Mouse (Mus musculus) midbrain, embryonic 15.5 days (tissue): Measurements from ENCODE around the gene Arhgap32. TPM values are rescaled to one million over a fixed set of nuclear protein-coding genes. Genes with fewer than 3 reads are reported as not detected.

Experiments
- ATAC-seq: fragments of 200-750 bp; cut with Nextera tagmentation; replicated peaks from 2 replicates; pipeline ENCODE4 v1.8.0; 2017; ENCODE audit warnings: moderate TSS enrichment
- H3K27ac ChIP-seq: fragments of 300-500 bp; sonication (generic); 2 replicates; pipeline ENCODE4 v1.5.1; 2015; ENCODE audit warnings: mild to moderate bottlenecking, inconsistent platforms
- H3K27me3 ChIP-seq: fragments of 300-500 bp; sonication (generic); replicated peaks from 2 replicates; pipeline ENCODE4 v1.6.1; 2015; ENCODE audit warnings: inconsistent platforms
- H3K36me3 ChIP-seq: fragments of 300-500 bp; sonication (generic); replicated peaks from 2 replicates; pipeline ENCODE4 v1.6.1; 2015; ENCODE audit warnings: inconsistent platforms
- H3K4me1 ChIP-seq: fragments of 300-500 bp; sonication (generic); 2 replicates; pipeline ENCODE4 v1.6.1; 2015; ENCODE audit warnings: inconsistent platforms
- H3K4me2 ChIP-seq: fragments of 300-500 bp; sonication (generic); 2 replicates; pipeline ENCODE4 v1.6.1; 2015; ENCODE audit warnings: inconsistent platforms, mild to moderate bottlenecking, moderate library complexity
- H3K4me3 ChIP-seq: fragments of 300-500 bp; sonication (generic); 2 replicates; pipeline ENCODE4 v1.5.1; 2015; ENCODE audit warnings: mild to moderate bottlenecking, inconsistent platforms
- H3K9ac ChIP-seq: fragments of 300-500 bp; sonication (generic); 2 replicates; pipeline ENCODE4 v1.6.1; 2015; ENCODE audit warnings: mild to moderate bottlenecking, inconsistent platforms
- H3K9me3 ChIP-seq: fragments of 300-500 bp; sonication (generic); 2 replicates; pipeline ENCODE4 v1.6.1; 2016; ENCODE audit warnings: inconsistent platforms
- WGBS: fragments of 180-500 bp; shearing (Covaris S2); methylation state at CpG from one replicate; pipeline ENCODE4 v1.1.7; 2015; ENCODE audit warnings: mixed read lengths; 5-methylcytosine and 5-hydroxymethylcytosine counted together
- polyA plus RNA-seq: library from polyadenylated mRNA; unstranded; fragments of >200 nt; fragmentation: Nextera tagmentation; extraction: Ambion mirVana; gene quantifications from 2 replicates; pipeline ENCODE4 v1.2.1, GENCODE M21; 2015

Gene Arhgap32
- polyA plus RNA-seq, 1 experiment from 2014 or later: 13.3 TPM

DNA sequence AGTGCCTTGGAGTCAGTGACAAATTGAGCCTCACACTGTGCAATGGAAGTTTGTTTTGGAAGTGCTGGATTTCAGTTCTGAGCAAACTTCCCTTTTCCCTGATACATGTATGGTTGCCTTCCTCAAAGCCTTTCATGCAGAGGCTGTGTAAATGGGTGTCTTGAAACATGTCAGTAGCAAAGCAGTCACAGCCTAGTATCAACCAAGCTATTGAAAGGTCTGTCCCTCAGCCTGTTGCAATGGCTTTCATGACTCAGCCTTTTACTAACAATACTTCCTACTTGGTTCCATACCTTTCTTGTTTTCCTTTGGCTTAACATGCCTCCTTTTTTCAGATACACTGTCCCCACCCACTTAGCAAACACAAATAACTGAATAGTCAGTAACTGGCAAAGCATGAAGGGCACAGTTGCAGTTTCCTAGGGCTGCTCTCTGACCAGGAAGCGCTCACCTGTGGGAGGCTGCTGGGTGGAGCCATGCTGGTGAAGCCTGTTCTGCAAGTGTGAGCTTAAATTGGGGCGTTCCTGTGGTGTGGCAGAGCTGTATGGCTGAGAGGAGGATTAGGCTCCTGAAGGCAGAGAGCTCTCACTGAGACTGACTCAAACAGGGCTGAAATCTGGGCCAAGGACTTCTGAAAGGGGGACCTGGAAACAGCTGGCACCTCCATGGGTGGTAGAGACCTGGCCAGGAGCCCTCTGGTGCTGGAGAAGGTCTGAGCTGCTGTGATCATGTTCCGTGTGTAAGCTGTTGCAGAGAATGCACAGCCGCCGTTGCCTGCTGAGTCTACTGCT lies 108.0 kb downstream of the Arhgap32 start:
- H3K27me3 ChIP-seq: no peaks in the 10 kb centered on the region
- H3K9me3 ChIP-seq: no peaks in the 10 kb centered on the region
- no peak overlapping the region for H3K4me3 ChIP-seq
- H3K36me3 ChIP-seq: no peaks in the 10 kb centered on the region
- H3K9ac ChIP-seq: no peak overlapping the region
- no peak overlapping the region for H3K4me2 ChIP-seq
- peaks cover 14% of the 10 kb centered on the region for H3K4me1 ChIP-seq
- WGBS: 27% methylated on average over 5 of the region's 5 CpGs
- ATAC-seq: 0 out of 2 replicates have a peak, but pooled peaks have one; percentile 30
- 0 out of 2 replicates have a peak overlapping the region, but pooled peaks have one; percentile 35 for H3K27ac ChIP-seq

DNA sequence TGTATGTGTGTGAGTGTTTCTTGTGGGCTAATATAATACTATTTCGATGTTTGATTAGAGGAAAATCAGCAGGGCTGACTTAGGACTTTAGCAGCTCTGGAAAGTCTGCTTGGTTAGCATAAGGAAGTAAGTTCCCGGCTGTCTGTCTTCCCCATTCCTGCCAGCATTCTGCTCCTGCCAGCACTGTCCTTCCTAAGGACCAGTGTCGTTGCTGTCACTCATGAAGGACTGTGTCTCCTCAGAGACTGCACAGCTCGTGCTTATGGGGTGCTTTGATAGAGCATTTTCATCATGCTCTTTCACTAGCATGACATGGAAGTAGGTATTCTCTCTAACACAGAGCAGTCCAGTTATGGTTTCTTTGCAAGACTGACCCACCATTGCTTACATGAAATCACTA lies 109.0 kb downstream of the Arhgap32 start:
- peaks cover 14% of the 10 kb centered on the region for H3K4me1 ChIP-seq
- H3K36me3 ChIP-seq: no peaks in the 10 kb centered on the region
- 63% methylated on average over 4 of the region's 4 CpGs for WGBS
- no peak overlapping the region for H3K27ac ChIP-seq
- no peak for ATAC-seq
- no peaks in the 10 kb centered on the region for H3K9me3 ChIP-seq
- H3K27me3 ChIP-seq: no peaks in the 10 kb centered on the region
- no peak overlapping the region for H3K4me2 ChIP-seq
- no peak overlapping the region for H3K9ac ChIP-seq
- H3K4me3 ChIP-seq: no peak overlapping the region

DNA sequence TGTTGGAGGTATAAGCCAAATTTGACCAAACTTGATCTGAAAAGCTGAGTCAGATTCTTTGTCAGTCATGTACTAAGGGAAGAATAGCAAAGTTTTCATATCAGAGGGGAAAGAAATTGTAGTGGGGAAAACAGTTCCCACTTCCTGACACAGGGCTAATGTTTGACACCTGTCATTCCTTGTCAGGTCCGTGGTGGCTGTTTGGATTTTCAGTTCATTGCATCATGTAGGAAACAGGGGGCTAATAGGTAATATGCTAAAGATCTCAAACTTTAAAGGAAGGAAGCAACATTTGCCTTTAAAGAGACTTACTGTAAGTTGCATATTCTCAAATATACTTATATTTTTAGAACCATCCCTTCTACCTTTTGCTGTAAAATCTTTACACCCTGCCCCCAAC lies 109.6 kb downstream of the Arhgap32 start:
- H3K4me3 ChIP-seq: no peak overlapping the region
- H3K36me3 ChIP-seq: no peaks in the 10 kb centered on the region
- no peak overlapping the region for H3K4me2 ChIP-seq
- peaks cover 14% of the 10 kb centered on the region for H3K4me1 ChIP-seq
- ATAC-seq: no peak
- H3K27ac ChIP-seq: no peak overlapping the region
- 79% methylated on average over 1 of the region's 1 CpGs for WGBS
- H3K27me3 ChIP-seq: no peaks in the 10 kb centered on the region
- no peak overlapping the region for H3K9ac ChIP-seq
- H3K9me3 ChIP-seq: no peaks in the 10 kb centered on the region

DNA sequence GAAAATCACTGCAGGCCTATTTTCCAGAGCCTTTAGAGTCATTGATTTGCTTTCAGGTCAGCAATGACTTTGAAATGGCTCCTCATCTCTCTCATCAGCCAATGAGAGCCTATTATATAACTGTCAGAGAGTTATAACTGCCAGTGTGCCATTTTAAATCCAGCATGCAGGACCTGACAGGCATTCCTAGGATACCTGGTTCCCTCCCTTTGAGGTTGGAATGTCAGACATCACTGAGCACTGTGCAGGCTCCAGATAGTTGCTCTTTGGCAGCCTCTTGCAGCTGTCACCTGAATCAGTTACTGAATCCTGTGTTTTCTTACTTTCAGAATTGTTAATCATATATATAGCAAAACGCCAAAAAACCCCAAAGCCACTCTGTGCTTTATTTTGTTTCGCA lies 111.1 kb downstream of the Arhgap32 start:
- H3K36me3 ChIP-seq: no peaks in the 10 kb centered on the region
- H3K4me1 ChIP-seq: peaks cover 14% of the 10 kb centered on the region
- H3K4me3 ChIP-seq: no peak overlapping the region
- H3K9me3 ChIP-seq: no peaks in the 10 kb centered on the region
- ATAC-seq: no peak
- no peaks in the 10 kb centered on the region for H3K27me3 ChIP-seq
- no peak overlapping the region for H3K27ac ChIP-seq
- WGBS: 82% methylated on average over 2 of the region's 2 CpGs
- no peak overlapping the region for H3K4me2 ChIP-seq
- no peak overlapping the region for H3K9ac ChIP-seq

DNA sequence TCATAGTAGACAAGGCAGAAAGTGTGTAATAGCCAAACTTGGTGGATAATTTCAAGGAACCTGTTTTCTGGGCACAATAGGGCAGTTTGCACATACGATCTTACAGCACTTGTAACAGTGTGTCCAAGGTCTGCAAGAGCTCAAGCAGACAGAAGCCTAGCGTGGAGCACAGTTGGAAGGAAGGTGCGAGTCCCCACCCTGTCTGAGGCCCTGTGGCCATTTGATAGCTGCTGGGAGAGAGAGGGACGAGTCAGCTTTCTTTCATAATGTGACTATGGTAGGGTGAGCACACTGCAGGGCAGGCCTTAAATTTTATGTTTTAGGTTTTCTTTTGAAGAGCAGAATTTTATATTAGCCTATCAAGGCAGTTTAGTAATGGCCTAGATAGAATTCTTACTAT lies 117.7 kb downstream of the Arhgap32 start:
- Histone ChIP-seq H3K36me3 (no peaks in the 10 kb centered on the region), H3K4me2 (no peak overlapping the region), H3K27ac (no peak overlapping the region), H3K27me3 (no peaks in the 10 kb centered on the region), H3K9me3 (no peaks in the 10 kb centered on the region), H3K9ac (no peak overlapping the region), H3K4me1 (no peaks in the 10 kb centered on the region), H3K4me3 (no peak overlapping the region)
- no peak for ATAC-seq
- 84% methylated on average over 4 of the region's 4 CpGs for WGBS

DNA sequence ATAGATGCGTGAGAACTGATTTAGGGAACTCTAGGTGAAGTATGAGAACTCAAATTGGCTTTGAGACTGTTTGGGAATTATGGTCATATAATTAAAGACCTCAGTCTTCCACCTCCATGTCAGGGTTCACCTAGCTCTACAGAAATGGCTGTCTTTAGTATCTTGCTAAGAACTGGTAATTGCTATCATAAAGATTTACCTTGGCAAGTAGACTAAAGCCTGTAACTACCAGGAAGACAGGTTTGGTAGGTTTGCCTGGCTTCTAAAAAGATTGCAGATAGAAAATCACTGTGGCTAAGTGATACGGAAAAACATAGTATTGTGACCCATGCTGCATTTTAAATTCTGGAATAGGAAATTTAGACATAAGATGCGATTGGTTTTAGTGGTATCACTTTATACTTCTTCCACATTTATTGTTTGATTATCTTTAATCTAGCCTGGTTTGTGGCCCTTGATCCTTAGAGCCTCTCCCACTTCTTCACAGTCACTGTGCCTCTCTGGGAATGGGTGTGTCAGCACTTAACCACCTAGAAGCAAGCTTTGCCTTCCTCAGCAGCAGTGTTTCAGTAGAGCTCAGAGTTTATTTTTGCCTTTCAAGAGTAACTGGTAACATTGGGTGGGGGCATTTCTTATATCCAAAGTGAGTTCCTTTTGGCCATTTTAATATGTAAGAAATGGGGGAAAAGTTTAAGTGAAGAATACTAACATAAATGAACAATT lies 119.0 kb downstream of the Arhgap32 start:
- no peak for ATAC-seq
- no peak overlapping the region for H3K27ac ChIP-seq
- H3K36me3 ChIP-seq: no peaks in the 10 kb centered on the region
- WGBS: 96% methylated on average over 3 of the region's 3 CpGs
- no peak overlapping the region for H3K4me2 ChIP-seq
- no peaks in the 10 kb centered on the region for H3K27me3 ChIP-seq
- no peaks in the 10 kb centered on the region for H3K9me3 ChIP-seq
- H3K4me3 ChIP-seq: no peak overlapping the region
- H3K4me1 ChIP-seq: no peaks in the 10 kb centered on the region
- H3K9ac ChIP-seq: no peak overlapping the region

DNA sequence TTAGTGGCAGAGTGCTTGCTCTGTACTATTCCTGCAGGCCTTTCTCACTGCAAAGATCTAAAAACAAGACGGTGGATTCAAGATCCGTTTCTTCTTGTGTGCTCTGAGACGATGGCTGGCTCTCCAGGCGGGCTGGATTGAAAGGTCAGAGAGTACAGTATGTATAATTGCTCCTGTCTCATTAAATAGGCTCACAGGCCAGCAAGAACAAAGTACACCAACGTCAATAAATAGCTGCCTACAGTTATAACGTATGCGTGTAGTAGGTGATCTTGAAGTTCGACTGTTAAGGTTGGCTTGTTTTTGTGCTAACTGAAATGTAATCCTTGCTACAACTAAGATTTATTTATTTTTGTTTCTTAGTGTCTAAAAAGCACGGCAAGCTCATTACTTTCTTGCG lies 123.0 kb downstream of the Arhgap32 start:
- no peaks in the 10 kb centered on the region for H3K9me3 ChIP-seq
- no peak overlapping the region for H3K4me3 ChIP-seq
- H3K4me1 ChIP-seq: no peaks in the 10 kb centered on the region
- H3K27ac ChIP-seq: no peak overlapping the region
- H3K36me3 ChIP-seq: no peaks in the 10 kb centered on the region
- ATAC-seq: no peak
- no peaks in the 10 kb centered on the region for H3K27me3 ChIP-seq
- H3K9ac ChIP-seq: no peak overlapping the region
- H3K4me2 ChIP-seq: no peak overlapping the region
- WGBS: 82% methylated on average over 10 of the region's 10 CpGs

DNA sequence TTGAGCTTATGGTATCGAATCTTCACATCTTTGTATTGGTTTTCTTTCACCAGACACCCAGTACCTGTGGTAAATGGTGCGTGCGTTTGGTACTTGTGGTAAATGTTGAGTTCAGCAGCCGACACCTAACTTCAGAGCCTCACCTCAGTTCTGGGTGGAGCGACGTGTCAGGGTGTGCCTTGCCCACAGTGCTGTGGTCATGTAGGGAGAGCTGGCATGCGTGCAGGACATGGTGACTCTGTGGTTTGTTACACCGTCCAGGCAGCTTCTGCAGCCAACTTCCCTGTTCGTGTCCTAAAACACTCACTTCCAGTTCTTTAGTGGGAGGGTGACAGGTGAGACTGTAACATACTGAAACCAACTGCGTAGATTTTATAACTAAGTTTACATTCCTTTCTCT lies 123.5 kb downstream of the Arhgap32 start:
- no peak for ATAC-seq
- Histone ChIP-seq H3K4me1 (no peaks in the 10 kb centered on the region), H3K9ac (no peak overlapping the region), H3K27ac (no peak overlapping the region), H3K36me3 (no peaks in the 10 kb centered on the region), H3K4me2 (no peak overlapping the region), H3K27me3 (no peaks in the 10 kb centered on the region), H3K4me3 (no peak overlapping the region), H3K9me3 (no peaks in the 10 kb centered on the region)
- WGBS: 97% methylated on average over 10 of the region's 10 CpGs

DNA sequence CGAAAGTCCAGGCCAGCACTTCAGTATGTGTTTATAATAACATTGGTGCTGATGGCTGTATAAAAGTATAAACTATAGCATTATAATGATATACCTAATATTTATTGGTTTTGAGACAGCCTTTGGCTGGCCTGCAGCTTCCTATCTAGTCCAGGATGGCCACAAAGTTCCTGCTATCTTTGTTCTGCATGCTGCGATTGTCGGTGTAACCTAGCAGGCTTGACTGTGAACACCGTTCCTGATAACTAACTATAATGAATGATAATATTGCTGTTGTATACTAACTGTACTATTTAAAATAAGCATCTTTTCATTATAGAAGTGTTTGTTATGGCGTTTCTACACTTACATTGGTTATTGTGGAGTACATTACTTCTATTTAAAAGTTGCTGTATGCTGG lies 124.5 kb downstream of the Arhgap32 start:
- H3K4me1 ChIP-seq: no peaks in the 10 kb centered on the region
- no peak for ATAC-seq

DNA sequence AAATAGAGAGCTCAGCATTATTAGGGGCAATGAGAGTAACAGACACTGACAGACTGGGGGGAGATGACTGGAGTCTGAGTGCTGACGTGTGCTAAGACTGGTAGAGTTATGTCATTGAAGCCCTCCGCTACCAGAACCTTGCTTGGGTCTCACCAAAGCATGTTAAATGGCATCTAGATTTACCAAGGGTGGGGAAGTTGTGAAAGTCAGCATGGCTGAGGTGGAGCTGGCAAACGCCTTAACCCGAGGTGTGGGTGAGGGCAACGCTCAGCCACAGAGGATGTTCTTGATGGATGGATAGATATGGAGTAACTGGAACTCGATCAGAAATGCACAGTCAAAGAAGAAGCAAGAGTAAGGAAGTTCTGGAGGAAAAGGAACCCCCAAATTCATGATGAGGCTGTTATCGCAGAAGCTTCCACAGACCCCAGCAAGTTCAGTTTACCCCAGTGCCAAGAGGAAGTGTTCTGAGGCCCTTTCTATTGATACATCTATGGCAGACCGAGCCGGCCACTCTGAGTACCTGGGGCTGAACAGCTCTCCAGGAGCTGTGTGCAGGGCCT lies 125.8 kb downstream of the Arhgap32 start:
- no peak overlapping the region for H3K4me3 ChIP-seq
- no peaks in the 10 kb centered on the region for H3K36me3 ChIP-seq
- ATAC-seq: no peak
- H3K9me3 ChIP-seq: no peaks in the 10 kb centered on the region
- H3K4me2 ChIP-seq: no peak overlapping the region
- 94% methylated on average over 9 of the region's 9 CpGs for WGBS
- no peaks in the 10 kb centered on the region for H3K27me3 ChIP-seq
- no peak overlapping the region for H3K27ac ChIP-seq
- peaks cover 9% of the 10 kb centered on the region; the same call in 1 of the 2 replicates for H3K4me1 ChIP-seq
- no peak overlapping the region for H3K9ac ChIP-seq

More for the DNA sequence above, 124.5 kb downstream of the Arhgap32 start:
- WGBS: 96% methylated on average over 5 of the region's 5 CpGs
- H3K4me3 ChIP-seq: no peak overlapping the region
- no peak overlapping the region for H3K27ac ChIP-seq
- H3K9me3 ChIP-seq: no peaks in the 10 kb centered on the region
- H3K27me3 ChIP-seq: no peaks in the 10 kb centered on the region
- no peak overlapping the region for H3K4me2 ChIP-seq
- no peak overlapping the region for H3K9ac ChIP-seq
- H3K36me3 ChIP-seq: no peaks in the 10 kb centered on the region

DNA sequence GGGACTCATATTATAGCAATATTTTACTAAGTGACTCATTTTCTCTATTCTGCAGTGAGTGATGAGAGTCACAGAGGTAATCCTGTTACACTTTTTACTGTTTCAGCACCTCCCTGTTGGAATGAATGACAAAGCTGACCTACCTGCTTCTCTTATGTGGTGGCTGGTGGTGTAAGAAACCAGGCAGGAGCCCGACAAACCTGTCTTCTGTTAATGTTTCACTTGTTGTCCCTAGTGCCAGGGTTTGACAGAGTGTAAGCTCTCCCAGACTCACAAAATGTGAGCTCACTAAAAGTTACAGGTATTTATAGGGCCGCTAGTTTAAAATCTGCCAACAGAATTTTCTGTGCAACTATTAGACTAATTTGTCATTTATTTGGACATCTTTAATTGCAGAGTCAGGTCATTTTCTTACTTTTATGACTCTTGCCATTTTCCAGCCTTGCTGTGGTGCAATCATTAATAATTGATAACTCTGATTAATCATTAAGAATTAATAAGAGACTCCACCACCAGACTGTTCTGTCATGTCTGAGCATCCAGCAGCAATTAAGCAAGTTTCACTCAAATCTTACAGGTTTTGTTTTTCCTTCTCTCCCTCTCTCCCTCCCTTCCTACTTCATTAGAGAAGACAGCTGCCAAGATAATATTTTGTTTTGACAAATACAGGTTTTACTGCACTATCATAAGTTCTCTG lies 127.1 kb downstream of the Arhgap32 start:
- H3K9ac ChIP-seq: no peak overlapping the region
- no peak overlapping the region for H3K27ac ChIP-seq
- H3K27me3 ChIP-seq: no peaks in the 10 kb centered on the region
- H3K9me3 ChIP-seq: no peaks in the 10 kb centered on the region
- WGBS: 80% methylated on average over 2 of the region's 2 CpGs
- H3K4me2 ChIP-seq: no peak overlapping the region
- H3K4me1 ChIP-seq: peaks cover 10% of the 10 kb centered on the region; the same call in 1 of the 2 replicates
- no peak for ATAC-seq
- H3K36me3 ChIP-seq: no peaks in the 10 kb centered on the region; the same call in 1 of the 2 replicates
- no peak overlapping the region for H3K4me3 ChIP-seq

DNA sequence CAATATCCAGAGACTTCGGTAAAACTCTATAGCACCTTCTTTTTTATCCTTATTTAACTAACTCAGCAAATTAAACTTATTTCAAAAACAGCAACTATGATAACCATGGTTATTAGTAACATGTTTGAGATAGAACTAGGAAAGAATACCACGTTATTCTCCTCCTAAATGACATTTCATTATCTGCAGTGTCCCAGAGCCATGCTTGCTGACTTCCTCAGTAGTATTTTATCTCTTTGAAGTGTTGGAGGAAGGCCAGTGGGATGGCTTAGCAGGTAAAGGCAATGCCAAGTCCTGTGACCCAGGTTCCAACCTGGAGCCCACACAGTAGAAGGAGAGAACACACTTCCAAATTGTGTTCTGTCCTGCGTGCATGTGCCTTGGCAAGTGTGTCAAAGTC lies 129.3 kb downstream of the Arhgap32 start:
- no peaks in the 10 kb centered on the region for H3K27me3 ChIP-seq
- 92% methylated on average over 3 of the region's 3 CpGs for WGBS
- ATAC-seq: no peak
- no peak overlapping the region for H3K4me2 ChIP-seq
- H3K4me1 ChIP-seq: peaks cover 10% of the 10 kb centered on the region; the same call in 1 of the 2 replicates
- no peaks in the 10 kb centered on the region for H3K9me3 ChIP-seq
- no peak overlapping the region for H3K27ac ChIP-seq
- no peaks in the 10 kb centered on the region; the same call in 1 of the 2 replicates for H3K36me3 ChIP-seq
- H3K4me3 ChIP-seq: no peak overlapping the region
- no peak overlapping the region for H3K9ac ChIP-seq
